Mouse (Mus musculus) liver, embryonic 13.5 days (tissue): ENCODE data around the gene Dnttip1. TPM values are rescaled to one million over a fixed set of nuclear protein-coding genes. Genes with fewer than 3 reads are reported as not detected.

Source experiments
- ATAC-seq: fragments of 200-750 bp; cut with Nextera tagmentation; 2 replicates; pipeline ENCODE4 v1.8.0; 2017; ENCODE audit warnings: low read depth, mild to moderate bottlenecking, moderate number of reproducible peaks, moderate library complexity
- DNase-seq: peaks from one replicate; pipeline ENCODE4 v3.0.0; 2022
- H3K27ac ChIP-seq: fragments of 300-500 bp; sonication (generic); 2 replicates; pipeline ENCODE4 v1.5.1; 2015; ENCODE audit warnings: moderate library complexity, mild to moderate bottlenecking, inconsistent platforms
- H3K27me3 ChIP-seq: fragments of 300-500 bp; sonication (generic); 2 replicates; pipeline ENCODE4 v1.6.1; 2015; ENCODE audit warnings: mild to moderate bottlenecking, inconsistent platforms
- H3K36me3 ChIP-seq: fragments of 300-500 bp; sonication (generic); 2 replicates; pipeline ENCODE4 v1.6.1; 2015; ENCODE audit warnings: mild to moderate bottlenecking, inconsistent platforms
- H3K4me1 ChIP-seq: fragments of 300-500 bp; sonication (generic); replicated peaks from 2 replicates; pipeline ENCODE4 v1.6.1; 2015; ENCODE audit warnings: inconsistent platforms
- H3K4me2 ChIP-seq: fragments of 300-500 bp; sonication (generic); 2 replicates; pipeline ENCODE4 v1.6.1; 2015; ENCODE audit warnings: inconsistent platforms, mild to moderate bottlenecking, moderate library complexity
- H3K4me3 ChIP-seq: fragments of 300-500 bp; sonication (generic); replicated peaks from 2 replicates; pipeline ENCODE4 v1.5.1; 2015; ENCODE audit warnings: mild to moderate bottlenecking, inconsistent platforms
- H3K9ac ChIP-seq: fragments of 300-500 bp; sonication (generic); 2 replicates; pipeline ENCODE4 v1.6.1; 2015; ENCODE audit warnings: mild to moderate bottlenecking, inconsistent platforms
- H3K9me3 ChIP-seq: fragments of 300-500 bp; sonication (generic); replicated peaks from 2 replicates; pipeline ENCODE4 v1.6.1; 2016; ENCODE audit warnings: inconsistent platforms
- WGBS: fragments of 180-500 bp; shearing (Covaris S2); methylation state at CpG from one replicate; pipeline ENCODE4 v1.1.7; 2015; ENCODE audit not compliant: insufficient replicate concordance; 5-methylcytosine and 5-hydroxymethylcytosine counted together
- polyA plus RNA-seq: library from polyadenylated mRNA; unstranded; fragments of >200 nt; fragmentation: Nextera tagmentation; extraction: Ambion mirVana; gene quantifications from 2 replicates; pipeline ENCODE4 v1.2.1, GENCODE M21; 2015

Dnttip1 gene
- polyA plus RNA-seq, 1 experiment from 2014 or later = 47.3 TPM

DNA sequence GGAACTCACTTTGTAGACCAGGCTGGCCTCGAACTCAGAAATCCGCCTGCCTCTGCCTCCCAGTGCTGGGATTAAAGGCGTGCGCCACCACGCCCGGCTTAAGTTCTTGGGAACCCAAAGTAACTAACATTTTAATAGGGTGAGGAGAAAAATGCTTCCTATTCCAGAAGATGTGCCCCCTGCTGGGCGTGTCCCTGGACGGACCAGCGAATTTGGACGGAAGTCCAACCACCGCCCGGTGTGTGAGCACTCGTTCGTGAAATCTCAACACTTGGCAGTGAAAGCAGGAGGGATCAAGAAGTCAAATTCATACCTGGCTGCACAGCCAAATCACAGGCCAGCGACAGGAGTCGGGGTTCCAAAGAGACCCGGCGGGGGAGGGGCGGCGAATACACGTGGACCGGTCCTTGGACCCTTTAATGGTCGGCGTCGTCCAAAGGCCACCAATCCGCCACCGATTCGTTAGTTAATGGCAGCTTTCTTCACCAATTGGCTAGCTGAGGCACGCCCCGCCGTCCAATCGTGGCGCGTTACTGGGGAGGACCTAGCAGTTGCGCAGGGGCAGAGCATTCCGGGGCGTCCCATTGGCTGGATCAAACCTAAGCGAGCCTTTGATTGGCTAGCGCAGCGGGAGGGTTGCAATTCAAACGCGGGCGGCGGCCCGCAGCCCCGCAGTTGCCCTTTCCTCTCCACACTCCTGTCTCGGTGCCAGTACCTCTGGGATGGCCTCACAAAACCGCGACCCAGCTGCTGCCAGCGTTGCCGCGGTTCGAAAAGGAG is 23.7 kb downstream of the Dnttip1 start, which contains the start of gene Ube2c:
Gene Ube2c, plus strand, starts transcription at position 641 of the 780 bp plus-strand sequence.
- peak; percentile 99 for DNase-seq
- Histone ChIP-seq H3K4me2 (peak within 1 kb of the TSS; percentile 78), H3K27ac (peak within 1 kb of the TSS; percentile 95), H3K9me3 (no peaks in the 10 kb centered on the region), H3K4me3 (peak within 1 kb of the TSS; percentile 83), H3K36me3 (peaks cover 71% of the 10 kb centered on the region), H3K27me3 (no peaks in the 10 kb centered on the region), H3K9ac (peak within 1 kb of the TSS; percentile 96), H3K4me1 (peaks cover 68% of the 10 kb centered on the region)
- peak; percentile 94 for ATAC-seq
- 2% methylated on average over 53 of the region's 53 CpGs for WGBS

DNA sequence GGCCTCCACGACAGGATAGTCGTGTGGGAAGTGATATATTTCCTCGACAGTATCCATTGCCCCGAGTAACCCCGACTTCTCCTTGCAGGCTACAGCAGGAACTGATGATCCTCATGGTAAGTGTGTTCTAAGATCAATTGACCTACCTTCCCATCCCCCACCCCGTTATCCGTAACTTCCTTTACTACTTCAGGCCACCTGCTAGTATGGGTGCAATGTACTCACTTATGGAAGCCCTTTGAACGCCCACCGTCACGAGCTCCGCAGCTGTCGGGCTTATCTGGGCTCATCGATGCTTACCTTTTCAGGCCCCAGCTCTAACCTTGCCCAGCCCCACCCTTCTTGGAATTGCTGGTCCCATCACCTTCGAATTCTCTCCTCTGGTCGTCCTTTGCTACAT is 24.5 kb downstream of the Dnttip1 start:
- no peaks in the 10 kb centered on the region for H3K27me3 ChIP-seq
- ATAC-seq (no peak), DNase-seq (no peak)
- H3K4me1 ChIP-seq = peaks cover 64% of the 10 kb centered on the region
- H3K4me3 ChIP-seq = peak overlapping the region; percentile 83
- H3K27ac ChIP-seq = peak overlapping the region; percentile 95
- H3K4me2 ChIP-seq = peak overlapping the region; percentile 78
- peak overlapping the region; percentile 96 for H3K9ac ChIP-seq
- H3K9me3 ChIP-seq = no peaks in the 10 kb centered on the region
- peaks cover 63% of the 10 kb centered on the region for H3K36me3 ChIP-seq
- under 1% methylated on average over 15 of the region's 15 CpGs for WGBS

- peak overlapping the region; percentile 83 for H3K4me3 ChIP-seq
- WGBS = 64% methylated on average over 8 of the region's 8 CpGs
- H3K9ac ChIP-seq = peak overlapping the region; percentile 96
- peaks cover 62% of the 10 kb centered on the region for H3K4me1 ChIP-seq
- no peak for ATAC-seq
- DNase-seq = no peak
- no peaks in the 10 kb centered on the region for H3K9me3 ChIP-seq
- H3K27ac ChIP-seq = peak overlapping the region; percentile 95
- H3K27me3 ChIP-seq = peaks cover under 1% of the 10 kb centered on the region
- H3K36me3 ChIP-seq = peaks cover 55% of the 10 kb centered on the region
- peak overlapping the region; percentile 78 for H3K4me2 ChIP-seq
These were observed 25.3 kb downstream of the Dnttip1 start for GRCm38 (mm10) chr2:164771123-164771522.

DNA sequence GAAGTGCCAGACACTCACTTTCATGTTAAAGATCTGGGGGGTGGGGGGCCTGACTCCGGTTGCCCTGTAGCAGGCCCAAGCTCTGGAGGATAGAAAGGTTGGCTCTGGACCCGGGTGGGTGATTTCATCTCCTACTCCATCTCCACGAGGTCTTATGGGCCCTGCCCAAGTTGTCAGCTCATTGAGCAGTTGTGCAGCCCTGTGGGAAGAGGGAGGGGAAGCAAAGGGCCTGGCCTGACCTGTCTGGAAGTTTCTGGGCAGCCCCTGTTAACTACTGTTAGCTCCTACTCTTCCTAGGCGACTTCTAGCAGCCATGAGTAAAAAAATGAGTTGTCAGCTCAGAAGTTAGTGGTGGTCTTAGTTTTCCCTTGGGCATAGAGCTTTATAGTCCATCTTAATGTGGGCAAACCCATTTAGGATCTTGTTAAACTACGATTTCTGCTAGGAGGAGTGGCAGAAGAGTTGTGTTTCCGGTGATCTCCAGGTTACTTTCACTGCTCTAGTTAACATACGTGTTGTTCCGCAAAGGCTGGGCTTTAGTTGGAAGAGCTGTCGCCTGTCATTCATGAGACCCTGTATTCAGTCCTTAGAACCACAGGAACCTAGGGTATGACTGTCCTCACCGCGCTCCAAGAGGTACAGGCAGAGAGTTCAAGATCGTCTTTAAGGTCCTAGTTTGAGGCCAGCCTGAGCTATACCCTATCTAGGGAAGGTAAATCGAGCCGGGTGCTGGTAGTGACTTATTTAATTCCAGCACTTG is 27.6 kb downstream of the Dnttip1 start:
- peaks cover 32% of the 10 kb centered on the region for H3K36me3 ChIP-seq
- H3K27ac ChIP-seq = peak overlapping the region; percentile 95
- H3K4me3 ChIP-seq = peak overlapping the region; percentile 83
- DNase-seq (no peak), ATAC-seq (peak; percentile 6)
- peak overlapping the region; percentile 96 for H3K9ac ChIP-seq
- no peaks in the 10 kb centered on the region for H3K9me3 ChIP-seq
- 59% methylated on average over 14 of the region's 14 CpGs for WGBS
- peaks cover 49% of the 10 kb centered on the region for H3K4me1 ChIP-seq
- peaks cover 24% of the 10 kb centered on the region for H3K27me3 ChIP-seq
- H3K4me2 ChIP-seq = peak overlapping the region; percentile 78

DNA sequence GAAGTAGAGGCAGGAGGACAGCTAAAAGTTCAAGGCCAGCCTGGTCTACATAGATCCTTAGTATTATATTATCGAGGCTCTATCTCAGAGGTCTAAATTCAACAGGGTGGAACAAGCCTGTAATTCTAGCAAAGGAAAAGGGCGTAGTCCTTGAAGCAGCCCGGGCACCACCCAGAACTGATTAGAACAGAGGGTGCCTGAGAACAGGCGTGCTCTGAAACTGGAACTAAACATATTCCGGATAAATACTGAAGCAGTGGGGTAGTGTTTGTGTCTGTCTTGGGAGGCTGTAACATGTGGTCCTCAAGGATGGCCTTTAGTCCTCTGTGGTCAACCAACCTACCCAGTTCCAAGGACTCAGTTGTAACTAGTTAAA is 28.2 kb downstream of the Dnttip1 start:
- peak overlapping the region; percentile 83 for H3K4me3 ChIP-seq

DNA sequence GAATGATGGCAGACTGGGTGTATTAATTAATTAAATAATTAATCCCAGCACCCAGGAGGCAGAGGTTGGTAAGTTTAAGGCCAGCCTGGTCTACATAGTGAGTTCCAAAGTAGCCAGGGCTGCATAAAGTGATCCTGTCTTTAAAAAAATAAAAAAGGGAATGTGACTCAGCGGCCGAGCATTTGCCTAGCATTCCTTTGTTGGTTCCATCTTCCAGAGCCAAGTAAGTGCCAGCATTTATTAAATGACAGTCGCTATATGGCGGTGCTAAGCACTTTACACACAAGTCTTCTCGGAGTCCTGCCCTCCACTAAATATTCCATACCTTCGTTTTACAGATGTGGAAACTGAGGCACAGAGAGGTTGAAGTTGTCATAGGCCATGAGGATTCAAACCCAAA is 30.3 kb downstream of the Dnttip1 start:
- H3K9ac ChIP-seq = no peak overlapping the region
- DNase-seq (no peak), ATAC-seq (no peak)
- no peaks in the 10 kb centered on the region for H3K9me3 ChIP-seq
- no peak overlapping the region; the same call in 1 of the 2 replicates for H3K27ac ChIP-seq
- H3K27me3 ChIP-seq = peaks cover 46% of the 10 kb centered on the region
- H3K4me2 ChIP-seq = no peak overlapping the region
- 80% methylated on average over 6 of the region's 6 CpGs for WGBS
- peaks cover 39% of the 10 kb centered on the region for H3K4me1 ChIP-seq
- H3K36me3 ChIP-seq = peaks cover 23% of the 10 kb centered on the region
- no peak overlapping the region for H3K4me3 ChIP-seq

More for the DNA sequence above, 28.2 kb downstream of the Dnttip1 start:
- Histone ChIP-seq H3K4me2 (peak overlapping the region; percentile 78), H3K4me1 (peaks cover 48% of the 10 kb centered on the region), H3K36me3 (peaks cover 31% of the 10 kb centered on the region), H3K27ac (peak overlapping the region; percentile 95), H3K27me3 (peaks cover 29% of the 10 kb centered on the region), H3K9me3 (no peaks in the 10 kb centered on the region), H3K9ac (peak overlapping the region; percentile 96)
- peak; percentile 66 for ATAC-seq
- DNase-seq = peak; percentile 55
- 29% methylated on average over 5 of the region's 5 CpGs for WGBS

DNA sequence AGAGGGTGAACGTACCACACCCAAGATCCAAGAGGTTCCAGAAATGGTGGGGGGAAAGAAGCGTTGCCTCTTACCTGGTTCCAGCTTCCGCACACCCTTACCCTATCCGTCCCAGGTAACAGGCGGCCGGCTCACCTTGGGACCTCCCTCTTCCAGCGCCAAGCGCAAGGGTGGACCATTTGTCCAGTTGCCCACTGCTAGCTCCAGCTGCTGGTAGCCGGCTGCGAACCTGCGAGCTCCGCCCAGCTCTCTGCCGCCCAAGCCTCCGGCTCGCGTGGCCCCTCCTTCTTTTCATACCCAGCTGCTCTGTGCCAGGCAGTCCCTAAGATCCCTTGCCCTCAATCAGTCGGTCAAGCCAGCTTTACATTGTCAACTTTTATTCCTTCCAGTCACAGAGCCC is 31.0 kb downstream of the Dnttip1 start:
- 52% methylated on average over 17 of the region's 17 CpGs for WGBS
- DNase-seq (no peak), ATAC-seq (no peak)
- H3K4me1 ChIP-seq = peaks cover 36% of the 10 kb centered on the region
- peaks cover 16% of the 10 kb centered on the region for H3K36me3 ChIP-seq
- no peak overlapping the region for H3K9ac ChIP-seq
- no peak overlapping the region for H3K27ac ChIP-seq
- H3K4me3 ChIP-seq = no peak overlapping the region
- peaks cover 51% of the 10 kb centered on the region for H3K27me3 ChIP-seq
- H3K4me2 ChIP-seq = no peak overlapping the region
- H3K9me3 ChIP-seq = no peaks in the 10 kb centered on the region

DNA sequence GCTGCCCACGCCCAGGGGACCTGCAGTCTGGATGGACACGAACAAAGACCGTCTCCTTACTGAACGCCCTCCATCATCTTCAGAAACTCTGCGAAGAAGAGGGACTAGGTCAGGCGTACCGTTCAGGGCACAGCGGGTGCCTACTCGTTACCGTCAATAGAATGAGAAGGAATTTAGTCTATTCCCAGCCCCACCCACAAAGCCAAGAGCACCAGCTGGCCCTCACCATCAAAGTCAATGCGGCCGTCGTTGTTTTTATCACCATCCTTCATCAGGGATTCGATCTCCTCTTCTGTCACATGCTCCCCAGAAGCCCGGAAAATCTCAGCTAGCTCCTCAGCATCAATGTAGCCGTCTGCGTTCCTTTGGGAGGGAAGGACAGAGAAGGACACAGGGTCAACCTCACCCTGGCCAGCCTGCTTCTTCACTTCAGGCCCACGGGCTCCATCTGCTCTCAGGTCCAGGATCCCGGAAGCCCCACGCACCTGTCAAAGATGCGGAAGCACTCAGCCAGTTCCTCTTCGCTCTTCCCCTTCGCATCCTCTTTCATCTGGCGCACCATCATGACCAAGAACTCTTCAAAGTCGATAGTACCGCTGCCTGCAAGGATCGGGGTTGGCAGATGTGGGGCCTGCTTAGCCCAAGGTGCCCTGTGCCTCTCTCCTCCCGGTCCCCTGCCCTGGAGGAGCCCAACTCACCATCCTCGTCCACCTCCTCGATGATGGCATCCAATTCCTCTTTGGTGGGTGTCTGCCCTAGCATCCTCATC is 31.6 kb downstream of the Dnttip1 start:
- H3K27me3 ChIP-seq = peaks cover 54% of the 10 kb centered on the region
- H3K4me3 ChIP-seq = no peak overlapping the region
- DNase-seq = no peak
- H3K9ac ChIP-seq = no peak overlapping the region
- peaks cover 10% of the 10 kb centered on the region for H3K36me3 ChIP-seq
- H3K4me2 ChIP-seq = no peak overlapping the region
- ATAC-seq = no peak
- 71% methylated on average over 30 of the region's 30 CpGs for WGBS
- peaks cover 32% of the 10 kb centered on the region for H3K4me1 ChIP-seq
- H3K9me3 ChIP-seq = no peaks in the 10 kb centered on the region
- no peak overlapping the region for H3K27ac ChIP-seq

DNA sequence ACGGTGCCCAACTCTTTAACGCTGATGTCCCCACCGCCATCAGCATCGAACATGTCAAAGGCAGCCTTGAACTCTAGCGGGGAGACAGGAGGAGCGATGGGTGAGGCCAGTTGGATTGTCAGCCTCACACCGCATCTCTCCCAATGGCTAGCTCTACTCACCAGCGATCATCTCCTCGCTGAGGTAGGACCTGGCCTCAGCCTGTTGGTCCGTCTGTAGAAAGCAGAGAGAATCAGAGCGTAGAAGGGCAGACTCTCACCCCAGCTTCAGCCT is 32.2 kb downstream of the Dnttip1 start:
- Histone ChIP-seq H3K36me3 (peaks cover 5% of the 10 kb centered on the region), H3K4me3 (no peak overlapping the region), H3K27ac (no peak overlapping the region), H3K27me3 (peaks cover 54% of the 10 kb centered on the region), H3K4me1 (peaks cover 27% of the 10 kb centered on the region), H3K9ac (no peak overlapping the region), H3K4me2 (no peak overlapping the region), H3K9me3 (no peaks in the 10 kb centered on the region)
- DNase-seq (no peak), ATAC-seq (no peak)
- WGBS = 83% methylated on average over 11 of the region's 11 CpGs

GRCm38 (mm10) chr2:164778809-164779208 is 33.0 kb downstream of the Dnttip1 start:
- no peak overlapping the region for H3K9ac ChIP-seq
- no peak overlapping the region for H3K27ac ChIP-seq
- WGBS = 74% methylated on average over 7 of the region's 7 CpGs
- H3K4me1 ChIP-seq = peaks cover 19% of the 10 kb centered on the region
- H3K9me3 ChIP-seq = no peaks in the 10 kb centered on the region
- peaks cover 56% of the 10 kb centered on the region for H3K27me3 ChIP-seq
- no peak for DNase-seq
- H3K36me3 ChIP-seq = no peaks in the 10 kb centered on the region
- no peak overlapping the region for H3K4me2 ChIP-seq
- H3K4me3 ChIP-seq = no peak overlapping the region
- ATAC-seq = no peak

DNA sequence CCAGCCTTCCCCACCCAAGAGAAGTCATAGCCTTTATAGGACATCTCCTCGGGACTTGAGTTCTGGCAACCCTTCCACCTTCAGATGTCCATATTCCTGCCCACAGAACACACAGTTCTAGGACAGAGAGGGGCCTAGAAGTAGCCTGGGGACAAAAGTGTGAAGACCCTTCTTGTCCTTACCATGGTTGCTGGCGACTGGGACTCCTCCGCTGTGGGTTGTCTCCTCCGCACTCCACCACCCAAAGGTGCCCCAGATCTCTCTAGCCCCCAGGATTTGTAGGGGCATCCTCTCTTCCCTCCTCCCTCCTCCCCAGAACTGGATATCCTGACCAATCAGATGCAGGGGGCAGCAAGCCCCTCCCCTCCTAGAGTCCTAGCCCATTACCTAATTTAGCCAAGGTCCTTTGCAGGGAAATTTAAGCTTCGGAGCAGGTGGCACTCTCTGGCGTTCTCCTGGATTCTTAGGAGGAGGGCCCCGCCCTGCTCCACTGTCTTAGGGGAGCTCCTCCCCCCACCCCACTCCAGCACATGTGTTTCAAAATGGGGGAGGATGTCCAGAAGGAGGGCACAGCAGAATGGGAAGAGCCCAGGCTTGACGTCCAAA is 33.8 kb downstream of the Dnttip1 start, which contains the start of gene Tnnc2:
Gene Tnnc2, minus strand, starts transcription at position 487 of the 606 bp plus-strand sequence.
- Histone ChIP-seq H3K4me3 (no peak within 1 kb of the TSS), H3K9me3 (no peaks in the 10 kb centered on the region), H3K27me3 (peaks cover 63% of the 10 kb centered on the region), H3K4me1 (peaks cover 16% of the 10 kb centered on the region), H3K4me2 (no peak within 1 kb of the TSS), H3K27ac (no peak within 1 kb of the TSS), H3K36me3 (no peaks in the 10 kb centered on the region), H3K9ac (no peak within 1 kb of the TSS)
- no peak for DNase-seq
- ATAC-seq = no peak
- 65% methylated on average over 8 of the region's 8 CpGs for WGBS
